Mouse (Mus musculus) liver, embryonic 14.5 days (tissue): Measurements from ENCODE around the gene Tor1b.
"Not testable (repeated sequence)": the region's sequence is repeated elsewhere in the genome, so short reads cannot be mapped to it uniquely, and the experiment has no call there.

ENCODE experiments used
- CTCF ChIP-seq: IDR thresholded peaks from 2 replicates; pipeline ENCODE4 v1.5.1; 2016; ENCODE audit warnings: antibody characterized with exemption, low read depth, control low read depth
- EP300 ChIP-seq: IDR thresholded peaks from 2 replicates; pipeline ENCODE4 v1.6.1; 2016; ENCODE audit warnings: antibody characterized with exemption, low read depth

GRCm38 (mm10) chr2:30930846-30931245 lies 21.9 kb upstream of the Tor1b start:
- not testable (repeated sequence) for TF ChIP-seq CTCF, EP300
